Mouse (Mus musculus) limb, embryonic 10.5 days (tissue): ENCODE results near the gene Ppp6r3. TPM values are rescaled to one million over a fixed set of nuclear protein-coding genes. Genes with fewer than 3 reads are reported as not detected.

Experiments
- DNase-seq: peaks from one replicate; pipeline ENCODE4 v3.0.0-alpha.2; 2017; ENCODE audit warnings: low spot score
- H3K27ac ChIP-seq: fragments of 300-500 bp; sonication (generic); 2 replicates; pipeline ENCODE4 v1.5.1; 2016; ENCODE audit warnings: mild to moderate bottlenecking
- H3K27me3 ChIP-seq: fragments of 300-500 bp; sonication (generic); 2 replicates; pipeline ENCODE4 v1.6.1; 2016; ENCODE audit warnings: low read depth, mild to moderate bottlenecking; ENCODE audit not compliant: poor library complexity, severe bottlenecking
- H3K36me3 ChIP-seq: fragments of 300-500 bp; sonication (generic); 2 replicates; pipeline ENCODE4 v1.6.1; 2016; ENCODE audit warnings: mild to moderate bottlenecking, moderate library complexity
- H3K4me1 ChIP-seq: fragments of 300-500 bp; sonication (generic); 2 replicates; pipeline ENCODE4 v1.6.1; 2016
- H3K4me3 ChIP-seq: fragments of 300-500 bp; sonication (generic); 2 replicates; pipeline ENCODE4 v1.5.1; 2016; ENCODE audit warnings: mild to moderate bottlenecking, moderate library complexity
- H3K9me3 ChIP-seq: fragments of 300-500 bp; sonication (generic); replicated peaks from 2 replicates; pipeline ENCODE4 v1.6.1; 2016; ENCODE audit warnings: mild to moderate bottlenecking
- WGBS: fragments of 180-500 bp; shearing (Covaris S2); methylation state at CpG from one replicate; pipeline ENCODE4 v1.1.7; 2016; 5-methylcytosine and 5-hydroxymethylcytosine counted together
- polyA plus RNA-seq: library from polyadenylated mRNA; unstranded; fragments of >200 nt; fragmentation: Nextera tagmentation; extraction: Ambion mirVana; gene quantifications from 2 replicates; pipeline ENCODE4 v1.2.1, GENCODE M21; 2016

Ppp6r3 gene
- polyA plus RNA-seq, 1 experiment from 2014 or later = 82.4 TPM

GRCm38 (mm10) chr19:3434124-3434523 is 141.4 kb downstream of the Ppp6r3 start:
- peaks cover 14% of the 10 kb centered on the region; the same call in 1 of the 2 replicates for H3K4me1 ChIP-seq
- H3K27ac ChIP-seq = peak overlapping the region; percentile 15; the same call in 1 of the 2 replicates
- no peaks in the 10 kb centered on the region for H3K36me3 ChIP-seq
- DNase-seq = no peak
- H3K9me3 ChIP-seq = no peaks in the 10 kb centered on the region
- WGBS = 35% methylated on average over 4 of the region's 4 CpGs
- no peaks in the 10 kb centered on the region for H3K27me3 ChIP-seq
- H3K4me3 ChIP-seq = no peak overlapping the region

- DNase-seq = no peak
- WGBS = 98% methylated on average over 2 of the region's 2 CpGs
Observed at GRCm38 (mm10) chr19:3431969-3432368, 143.6 kb downstream of the Ppp6r3 start.

GRCm38 (mm10) chr19:3431066-3431465 is 144.5 kb downstream of the Ppp6r3 start:
- H3K27ac ChIP-seq = no peak overlapping the region
- H3K27me3 ChIP-seq = no peaks in the 10 kb centered on the region
- H3K4me1 ChIP-seq = peaks cover 14% of the 10 kb centered on the region; the same call in 1 of the 2 replicates
- no peak for DNase-seq
- H3K9me3 ChIP-seq = no peaks in the 10 kb centered on the region
- H3K36me3 ChIP-seq = no peaks in the 10 kb centered on the region
- no peak overlapping the region for H3K4me3 ChIP-seq
- WGBS = 61% methylated on average over 7 of the region's 7 CpGs

More at GRCm38 (mm10) chr19:3431969-3432368, 143.6 kb downstream of the Ppp6r3 start:
- H3K4me1 ChIP-seq = peaks cover 14% of the 10 kb centered on the region; the same call in 1 of the 2 replicates
- no peaks in the 10 kb centered on the region for H3K36me3 ChIP-seq
- H3K9me3 ChIP-seq = no peaks in the 10 kb centered on the region
- H3K27me3 ChIP-seq = no peaks in the 10 kb centered on the region
- no peak overlapping the region for H3K27ac ChIP-seq
- H3K4me3 ChIP-seq = no peak overlapping the region

- no peak overlapping the region for H3K4me3 ChIP-seq
- no peak overlapping the region for H3K27ac ChIP-seq
- no peaks in the 10 kb centered on the region for H3K9me3 ChIP-seq
- DNase-seq = no peak
- peaks cover 10% of the 10 kb centered on the region; the same call in 1 of the 2 replicates for H3K4me1 ChIP-seq
- no peaks in the 10 kb centered on the region for H3K27me3 ChIP-seq
- H3K36me3 ChIP-seq = no peaks in the 10 kb centered on the region
- WGBS = 69% methylated on average over 7 of the region's 7 CpGs
Observed at GRCm38 (mm10) chr19:3429156-3429816, 146.3 kb downstream of the Ppp6r3 start.

GRCm38 (mm10) chr19:3428057-3428830 is 147.3 kb downstream of the Ppp6r3 start:
- H3K27me3 ChIP-seq = no peaks in the 10 kb centered on the region
- H3K9me3 ChIP-seq = no peaks in the 10 kb centered on the region
- WGBS = 77% methylated on average over 15 of the region's 15 CpGs
- peaks cover 2% of the 10 kb centered on the region for H3K4me1 ChIP-seq
- H3K27ac ChIP-seq = no peak overlapping the region
- DNase-seq = no peak
- no peaks in the 10 kb centered on the region for H3K36me3 ChIP-seq
- no peak overlapping the region for H3K4me3 ChIP-seq

GRCm38 (mm10) chr19:3424214-3424613 is 151.3 kb downstream of the Ppp6r3 start:
- H3K4me3 ChIP-seq = no peak overlapping the region
- no peaks in the 10 kb centered on the region for H3K36me3 ChIP-seq
- no peaks in the 10 kb centered on the region for H3K27me3 ChIP-seq
- H3K4me1 ChIP-seq = no peaks in the 10 kb centered on the region; the same call in 1 of the 2 replicates
- no peak overlapping the region for H3K27ac ChIP-seq
- no peaks in the 10 kb centered on the region for H3K9me3 ChIP-seq
- DNase-seq = no peak
- 53% methylated on average over 2 of the region's 2 CpGs for WGBS

GRCm38 (mm10) chr19:3422981-3423380 is 152.6 kb downstream of the Ppp6r3 start:
- no peaks in the 10 kb centered on the region for H3K9me3 ChIP-seq
- whole genome bisulfite sequencing = 49% methylated on average over 4 of the region's 4 CpGs
- H3K4me3 ChIP-seq = no peak overlapping the region
- no peaks in the 10 kb centered on the region for H3K27me3 ChIP-seq
- no peak overlapping the region for H3K27ac ChIP-seq
- no peaks in the 10 kb centered on the region for H3K36me3 ChIP-seq
- H3K4me1 ChIP-seq = no peaks in the 10 kb centered on the region; the same call in 1 of the 2 replicates
- no peak for DNase-seq

- no peaks in the 10 kb centered on the region; the same call in 1 of the 2 replicates for H3K4me1 ChIP-seq
- no peaks in the 10 kb centered on the region for H3K36me3 ChIP-seq
- no peak overlapping the region for H3K27ac ChIP-seq
- no peaks in the 10 kb centered on the region for H3K9me3 ChIP-seq
- WGBS = 72% methylated on average over 6 of the region's 6 CpGs
- DNase-seq = no peak
- H3K27me3 ChIP-seq = no peaks in the 10 kb centered on the region
- no peak overlapping the region for H3K4me3 ChIP-seq
Observed at GRCm38 (mm10) chr19:3422488-3422887, 153.1 kb downstream of the Ppp6r3 start.

GRCm38 (mm10) chr19:3419251-3419650 is 156.3 kb downstream of the Ppp6r3 start:
- WGBS = 65% methylated on average over 5 of the region's 5 CpGs
- Histone ChIP-seq H3K27ac (no peak overlapping the region), H3K4me3 (no peak overlapping the region), H3K27me3 (peaks cover 26% of the 10 kb centered on the region), H3K36me3 (no peaks in the 10 kb centered on the region), H3K4me1 (peaks cover 6% of the 10 kb centered on the region), H3K9me3 (no peaks in the 10 kb centered on the region)
- no peak for DNase-seq

GRCm38 (mm10) chr19:3414268-3414733 is 161.2 kb downstream of the Ppp6r3 start, which contains the start of gene Gal:
Gene Gal, minus strand, starts transcription at chr19:3414544.
- Histone ChIP-seq H3K4me3 (peak within 1 kb of the TSS; percentile 47), H3K27me3 (peaks cover 54% of the 10 kb centered on the region), H3K36me3 (no peaks in the 10 kb centered on the region), H3K4me1 (peaks cover 9% of the 10 kb centered on the region), H3K9me3 (no peaks in the 10 kb centered on the region), H3K27ac (no peak within 1 kb of the TSS)
- WGBS = 2% methylated on average over 37 of the region's 37 CpGs
- DNase-seq = peak; percentile 49

GRCm38 (mm10) chr19:3405531-3406281 is 169.8 kb downstream of the Ppp6r3 start:
- 65% methylated on average over 1 of the region's 1 CpGs for WGBS
- Histone ChIP-seq H3K27ac (no peak overlapping the region), H3K9me3 (no peaks in the 10 kb centered on the region), H3K27me3 (no peaks in the 10 kb centered on the region), H3K4me1 (no peaks in the 10 kb centered on the region), H3K4me3 (no peak overlapping the region), H3K36me3 (no peaks in the 10 kb centered on the region)
- no peak for DNase-seq
